ENCODE assay signal across 7 mouse cellular contexts in the genomic region with DNA sequence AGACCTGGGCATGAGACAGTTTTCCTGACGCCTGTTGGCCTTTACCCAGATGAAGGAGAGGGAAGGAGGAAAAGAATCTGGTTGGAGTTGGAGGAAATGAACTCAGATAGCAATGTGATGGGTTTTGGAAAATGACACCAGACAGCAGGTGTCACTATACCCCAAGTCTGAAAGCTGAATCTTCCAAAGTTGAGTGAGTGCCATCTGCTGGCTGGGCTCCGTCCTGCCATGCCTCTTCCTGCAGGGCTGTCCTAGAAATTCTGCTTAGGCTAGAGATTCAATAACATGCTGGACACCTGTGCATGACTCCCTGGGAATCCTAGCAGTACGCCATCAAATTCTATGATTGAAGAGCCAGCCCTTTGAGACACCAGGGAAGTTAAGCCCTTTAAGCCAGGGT. TPM values are rescaled to one million over a fixed set of nuclear protein-coding genes. Genes with fewer than 3 reads are reported as not detected.
DNase-seq lines count a peak whose midpoint lies in the region; ATAC-seq and TF ChIP-seq lines count a peak whose summit lies in the region.

No protein-coding gene starts in this region.

- ATAC-seq in intestine, postnatal 0 days: no peak; the same call in 1 of the 2 replicates
- ATAC-seq in midbrain, embryonic 13.5 days: peak; percentile 58

- DNase-seq in adrenal gland, adult (ENCODE audit: inconsistent age in 2 of 2, low spot score in 1 of 2): peak; percentile 79 to 93
- peak; percentile 69 to 81 for DNase-seq in cerebellum, postnatal 4 days (ENCODE audit: low spot score in 2 of 2)
- DNase-seq in gastrocnemius, adult 8-10 months (ENCODE audit: low spot score in 2 of 2): peak; percentile 50 to 58
- peak; percentile 77 to 78 for DNase-seq in left cerebral cortex, postnatal 36 days (ENCODE audit: low spot score in 2 of 2)
- DNase-seq in spleen, adult 12 weeks (ENCODE audit: low spot score): peak; percentile 61

- H3K9ac ChIP-seq in intestine, postnatal 0 days (ENCODE audit: low read depth, low read length): no peak overlapping the region
- H3K9ac ChIP-seq in midbrain, embryonic 13.5 days (replicated peaks): no peak overlapping the region

- WGBS in intestine, postnatal 0 days: 13% methylated on average over 3 of the region's 3 CpGs
- WGBS in midbrain, embryonic 13.5 days: 16% methylated on average over 3 of the region's 3 CpGs

- H3K4me1 ChIP-seq in intestine, postnatal 0 days (replicated peaks; ENCODE audit: control insufficient read depth, insufficient read depth, low read length): no peaks in the 10 kb centered on the region
- no peaks in the 10 kb centered on the region for H3K4me1 ChIP-seq in midbrain, embryonic 13.5 days (replicated peaks)

- no peak overlapping the region for H3K27ac ChIP-seq in intestine, postnatal 0 days (ENCODE audit: low read depth, low read length)
- no peak overlapping the region for H3K27ac ChIP-seq in midbrain, embryonic 13.5 days

- TF ChIP-seq CTCF in intestine, postnatal 0 days (IDR thresholded peaks at IDR 0.05; ENCODE audit: low read depth): peak; percentile 99

- intact Hi-C loops in left cerebral cortex, postnatal 36 days (cut with DNase I): loop anchor here (1.0 kb wide), 1 partner anchor 207 kb away; no protein-coding TSS in a partner anchor

- H3K27me3 ChIP-seq in intestine, postnatal 0 days (replicated peaks; ENCODE audit: control insufficient read depth, insufficient read depth, low read length): no peaks in the 10 kb centered on the region
- H3K27me3 ChIP-seq in midbrain, embryonic 13.5 days: no peaks in the 10 kb centered on the region

- H3K36me3 ChIP-seq in intestine, postnatal 0 days (ENCODE audit: control insufficient read depth, insufficient read depth): no peaks in the 10 kb centered on the region
- H3K36me3 ChIP-seq in midbrain, embryonic 13.5 days: no peaks in the 10 kb centered on the region

- no peak overlapping the region for H3K4me2 ChIP-seq in intestine, postnatal 0 days (replicated peaks; ENCODE audit: low read depth)
- H3K4me2 ChIP-seq in midbrain, embryonic 13.5 days (replicated peaks): no peak overlapping the region

- no peaks in the 10 kb centered on the region for H3K9me3 ChIP-seq in intestine, postnatal 0 days (ENCODE audit: control insufficient read depth)
- H3K9me3 ChIP-seq in midbrain, embryonic 13.5 days: no peaks in the 10 kb centered on the region

- no peak overlapping the region for H3K4me3 ChIP-seq in intestine, postnatal 0 days (ENCODE audit: low read depth, low read length)
- H3K4me3 ChIP-seq in midbrain, embryonic 13.5 days (replicated peaks): no peak overlapping the region

RNA-seq across cellular contexts. Expression of a gene that starts 11.9 kb away (rescaled TPM):
- 1 to 10 TPM; 1.5 to 3.4 (median 2.0) TPM for total RNA-seq in gastrocnemius, adult 8-10 months (2022)
- 14.5 and 19.5 TPM in 2 replicates for polyA plus RNA-seq in intestine, postnatal 0 days (2015; fragmentation: Nextera tagmentation; extraction: Ambion mirVana)
- total RNA-seq in left cerebral cortex, postnatal 36 days (2021): 1 to 10 TPM; 3.1 to 4.6 TPM
- polyA plus RNA-seq in midbrain, embryonic 13.5 days (2015; fragmentation: Nextera tagmentation; extraction: Ambion mirVana): 3.8 and 4.3 TPM in 2 replicates

RNA-seq across cellular contexts. Expression of a gene that starts 42.7 kb away (rescaled TPM):
- 1 to 10 TPM in 1 of 4 experiments, under 1 TPM in 3; 0.35 to 1.0 (median 0.60) TPM for total RNA-seq in gastrocnemius, adult 8-10 months (2022)
- 3.8 and 4.4 TPM in 2 replicates for polyA plus RNA-seq in intestine, postnatal 0 days (2015; fragmentation: Nextera tagmentation; extraction: Ambion mirVana)
- total RNA-seq in left cerebral cortex, postnatal 36 days (2021): 100 to 1,000 TPM; 190 to 195 TPM
- polyA plus RNA-seq in midbrain, embryonic 13.5 days (2015; fragmentation: Nextera tagmentation; extraction: Ambion mirVana): 16.4 and 17.2 TPM in 2 replicates

Comparison
In these comparisons a context has a peak if more than half of its experiments do, and no peak if none do; other contexts are left out.
1. RNA of a gene that starts 42.7 kb away (total RNA-seq): 190 to 195 TPM in left cerebral cortex, postnatal 36 days; 0.35 to 1.0 TPM in gastrocnemius, adult 8-10 months; every median in the first group is over 10 times any median in the second.
2. Peak in every context shown above with its lines, with median percentiles within 50 percentile points of each other: DNase-seq.